Mouse (Mus musculus) midbrain, embryonic 14.5 days (tissue): Measurements from ENCODE around the gene Stx16. TPM values are rescaled to one million over a fixed set of nuclear protein-coding genes. Genes with fewer than 3 reads are reported as not detected.

Source experiments
- ATAC-seq: fragments of 200-750 bp; cut with Nextera tagmentation; 2 replicates; pipeline ENCODE4 v1.8.0; 2017; ENCODE audit warnings: moderate number of reproducible peaks, moderate library complexity; ENCODE audit not compliant: low FRiP score, low TSS enrichment
- DNase-seq: peaks from one replicate; pipeline ENCODE4 v3.0.0-alpha.2; 2015
- H3K27ac ChIP-seq: fragments of 300-500 bp; sonication (generic); replicated peaks from 2 replicates; pipeline ENCODE4 v1.5.1; 2014; ENCODE audit warnings: mild to moderate bottlenecking, low read depth, low read length, moderate library complexity
- H3K27me3 ChIP-seq: fragments of 300-500 bp; sonication (generic); 2 replicates; pipeline ENCODE4 v1.6.1; 2014; ENCODE audit warnings: low read length, control low read depth, mixed read lengths; ENCODE audit not compliant: control insufficient read depth, insufficient read depth
- H3K36me3 ChIP-seq: fragments of 300-500 bp; sonication (generic); 2 replicates; pipeline ENCODE4 v1.6.1; 2014; ENCODE audit warnings: low read length, control low read depth; ENCODE audit not compliant: control insufficient read depth, insufficient read depth
- H3K4me1 ChIP-seq: fragments of 300-500 bp; sonication (generic); 2 replicates; pipeline ENCODE4 v1.6.1; 2014; ENCODE audit warnings: mild to moderate bottlenecking, antibody characterized with exemption, low read length, control low read depth; ENCODE audit not compliant: control insufficient read depth, insufficient read depth
- H3K4me2 ChIP-seq: fragments of 300-500 bp; sonication (generic); 2 replicates; pipeline ENCODE4 v1.6.1; 2014; ENCODE audit warnings: mild to moderate bottlenecking, low read length, moderate library complexity
- H3K4me3 ChIP-seq: fragments of 300-500 bp; sonication (generic); replicated peaks from 2 replicates; pipeline ENCODE4 v1.5.1; 2014; ENCODE audit warnings: low read depth, low read length
- H3K9ac ChIP-seq: fragments of 300-500 bp; sonication (generic); replicated peaks from 2 replicates; pipeline ENCODE4 v1.6.1; 2014; ENCODE audit warnings: mild to moderate bottlenecking, low read length, moderate library complexity
- H3K9me3 ChIP-seq: fragments of 300-500 bp; sonication (generic); 2 replicates; pipeline ENCODE4 v1.6.1; 2016; ENCODE audit warnings: low read length, control low read depth, mixed read lengths; ENCODE audit not compliant: control insufficient read depth
- WGBS: fragments of 180-500 bp; shearing (Covaris S2); extraction: QIAGEN DNeasy Blood & Tissue Kit; methylation state at CpG from one replicate; pipeline ENCODE4 v1.1.7; 2014; 5-methylcytosine and 5-hydroxymethylcytosine counted together
- polyA plus RNA-seq: library from polyadenylated mRNA; unstranded; fragments of >200 nt; fragmentation: Nextera tagmentation; extraction: Ambion mirVana; gene quantifications from 2 replicates; pipeline ENCODE4 v1.2.1, GENCODE M21; 2014

Gene Stx16
- polyA plus RNA-seq, 1 experiment from 2014 or later = 11.1 TPM

GRCm38 (mm10) chr2:174071406-174071805 lies 4.7 kb upstream of the Stx16 start:
- 93% methylated on average over 5 of the region's 5 CpGs for WGBS
- no peak overlapping the region for H3K27ac ChIP-seq
- no peak overlapping the region for H3K9ac ChIP-seq
- ATAC-seq = no peak
- H3K4me2 ChIP-seq = no peak overlapping the region
- peaks cover 12% of the 10 kb centered on the region for H3K4me1 ChIP-seq
- H3K9me3 ChIP-seq = no peaks in the 10 kb centered on the region
- DNase-seq = no peak
- no peak overlapping the region for H3K4me3 ChIP-seq
- no peaks in the 10 kb centered on the region for H3K36me3 ChIP-seq
- no peaks in the 10 kb centered on the region for H3K27me3 ChIP-seq

DNA sequence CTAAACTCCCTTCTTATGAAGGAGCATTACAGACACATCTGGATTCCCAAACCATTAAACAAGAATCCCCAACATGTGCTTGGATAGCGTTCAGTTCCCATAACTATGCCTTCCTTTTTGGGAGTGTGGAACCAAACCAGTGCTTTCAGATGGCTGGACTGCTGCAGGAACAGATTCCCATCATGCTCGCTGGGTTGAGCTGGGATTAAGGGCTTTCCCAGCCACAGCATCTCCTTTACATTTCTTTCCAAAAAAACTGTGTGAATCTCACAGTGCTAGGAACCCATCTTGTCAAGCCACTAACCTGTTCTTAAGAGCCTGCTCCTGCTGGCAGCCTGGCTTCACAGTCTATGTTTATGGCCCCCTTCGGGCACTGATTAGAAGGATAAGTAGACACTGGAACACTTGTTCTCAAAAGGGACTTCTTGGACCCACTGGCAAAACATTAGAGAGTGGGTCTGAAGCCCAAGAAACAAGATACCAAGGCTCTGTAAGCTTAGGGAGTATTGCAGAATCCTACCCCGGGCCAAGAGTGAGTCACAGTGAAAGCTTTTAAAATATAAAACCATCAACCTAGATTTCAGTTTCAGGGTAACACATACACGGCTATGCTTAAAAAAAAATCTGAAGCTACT lies 2.8 kb upstream of the Stx16 start:
- Histone ChIP-seq H3K4me3 (no peak overlapping the region), H3K27me3 (no peaks in the 10 kb centered on the region), H3K27ac (no peak overlapping the region), H3K36me3 (no peaks in the 10 kb centered on the region), H3K9ac (no peak overlapping the region), H3K4me2 (no peak overlapping the region), H3K4me1 (peaks cover 23% of the 10 kb centered on the region), H3K9me3 (no peaks in the 10 kb centered on the region)
- 81% methylated on average over 5 of the region's 5 CpGs for WGBS
- no peak for ATAC-seq
- DNase-seq = no peak

GRCm38 (mm10) chr2:174074621-174075020 lies 1.5 kb upstream of the Stx16 start:
- Histone ChIP-seq H3K36me3 (no peaks in the 10 kb centered on the region), H3K4me2 (peak overlapping the region; percentile 76), H3K9me3 (no peaks in the 10 kb centered on the region), H3K27me3 (no peaks in the 10 kb centered on the region), H3K27ac (peak overlapping the region; percentile 87), H3K4me3 (peak overlapping the region; percentile 66), H3K9ac (peak overlapping the region; percentile 61), H3K4me1 (peaks cover 25% of the 10 kb centered on the region)
- WGBS = 0% methylated on average over 11 of the region's 13 CpGs
- DNase-seq (peak; percentile 71), ATAC-seq (peak; percentile 51)

DNA sequence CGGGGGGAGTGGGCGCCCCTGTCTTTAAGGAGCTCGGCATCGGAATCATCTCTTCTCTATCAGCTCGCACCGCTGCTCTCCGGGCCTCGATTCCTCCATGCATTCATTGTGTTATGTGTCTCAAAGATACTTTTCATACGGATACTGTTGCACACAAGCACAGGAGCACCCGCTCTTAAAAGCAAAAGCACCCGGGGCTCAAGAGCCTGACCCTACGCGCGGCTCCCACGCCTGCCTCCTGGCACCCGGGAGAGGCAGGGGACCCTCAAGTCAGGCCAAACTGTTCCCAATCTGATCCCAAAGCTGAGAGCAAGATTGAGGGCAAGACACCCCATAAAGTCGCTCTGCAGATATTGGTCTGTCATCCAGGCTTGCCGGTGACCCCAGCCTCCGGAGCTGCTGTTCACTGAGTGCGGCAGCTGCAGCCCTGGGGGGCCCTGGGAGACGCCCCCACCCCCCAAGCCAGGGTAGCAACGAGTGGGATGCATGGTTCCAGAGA lies 987 bp upstream of the Stx16 start:
- Histone ChIP-seq H3K4me3 (peak overlapping the region; percentile 66), H3K9me3 (no peaks in the 10 kb centered on the region), H3K4me2 (peak overlapping the region; percentile 76), H3K27ac (peak overlapping the region; percentile 87), H3K9ac (peak overlapping the region; percentile 61), H3K36me3 (no peaks in the 10 kb centered on the region), H3K4me1 (peaks cover 25% of the 10 kb centered on the region), H3K27me3 (no peaks in the 10 kb centered on the region)
- 2% methylated on average over 22 of the region's 22 CpGs for WGBS
- ATAC-seq = no peak; the same call in 1 of the 2 replicates
- no peak for DNase-seq

GRCm38 (mm10) chr2:174076433-174076824 lies 321 bp downstream of the Stx16 start:
- peak overlapping the region; percentile 76 for H3K4me2 ChIP-seq
- H3K27ac ChIP-seq = peak overlapping the region; percentile 87
- peak overlapping the region; percentile 66 for H3K4me3 ChIP-seq
- H3K9ac ChIP-seq = peak overlapping the region; percentile 76
- no peaks in the 10 kb centered on the region for H3K36me3 ChIP-seq
- no peaks in the 10 kb centered on the region for H3K27me3 ChIP-seq
- ATAC-seq (peak; percentile 52), DNase-seq (no peak)
- H3K4me1 ChIP-seq = peaks cover 34% of the 10 kb centered on the region
- no peaks in the 10 kb centered on the region for H3K9me3 ChIP-seq
- under 1% methylated on average over 22 of the region's 22 CpGs for WGBS

DNA sequence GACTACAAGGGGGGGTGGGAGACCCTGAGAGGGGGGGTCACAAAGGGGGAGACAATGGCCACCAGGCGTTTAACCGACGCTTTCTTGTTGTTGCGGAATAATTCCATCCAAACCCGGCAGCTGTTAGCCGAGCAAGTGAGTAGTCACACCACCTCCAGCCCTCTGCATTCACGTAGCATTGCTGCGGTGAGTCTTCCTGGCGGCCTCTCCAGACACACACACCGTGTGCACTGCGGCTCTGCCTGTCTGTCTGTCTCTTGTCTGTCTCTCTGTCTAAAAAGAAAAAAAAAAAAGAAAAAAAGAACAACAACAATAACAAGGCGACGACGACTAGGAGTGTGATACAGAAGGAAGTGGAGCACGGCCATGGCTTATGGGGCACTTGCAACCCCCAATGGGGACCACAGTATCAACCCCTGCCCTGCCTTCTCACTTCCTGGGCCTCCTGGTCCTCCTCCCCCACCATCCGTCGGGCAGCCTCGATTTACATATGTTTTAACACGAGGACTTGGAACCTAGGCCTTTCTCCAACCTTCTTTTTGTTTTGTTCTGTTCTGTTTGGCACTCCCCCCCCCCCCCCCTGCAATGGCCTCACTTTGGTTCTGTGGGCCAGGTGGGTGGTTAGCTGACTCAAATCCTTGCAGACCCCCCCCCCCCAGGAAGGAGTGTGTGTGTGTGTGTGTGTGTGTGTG lies 1.0 kb downstream of the Stx16 start:
- H3K4me3 ChIP-seq = peak overlapping the region; percentile 66
- DNase-seq (peak; percentile 45), ATAC-seq (no peak; the same call in 1 of the 2 replicates)
- H3K9me3 ChIP-seq = no peaks in the 10 kb centered on the region
- under 1% methylated on average over 19 of the region's 19 CpGs for WGBS
- peak overlapping the region; percentile 76 for H3K4me2 ChIP-seq
- peaks cover 34% of the 10 kb centered on the region for H3K4me1 ChIP-seq
- H3K27ac ChIP-seq = peak overlapping the region; percentile 87
- peak overlapping the region; percentile 76 for H3K9ac ChIP-seq
- no peaks in the 10 kb centered on the region for H3K36me3 ChIP-seq
- H3K27me3 ChIP-seq = no peaks in the 10 kb centered on the region

DNA sequence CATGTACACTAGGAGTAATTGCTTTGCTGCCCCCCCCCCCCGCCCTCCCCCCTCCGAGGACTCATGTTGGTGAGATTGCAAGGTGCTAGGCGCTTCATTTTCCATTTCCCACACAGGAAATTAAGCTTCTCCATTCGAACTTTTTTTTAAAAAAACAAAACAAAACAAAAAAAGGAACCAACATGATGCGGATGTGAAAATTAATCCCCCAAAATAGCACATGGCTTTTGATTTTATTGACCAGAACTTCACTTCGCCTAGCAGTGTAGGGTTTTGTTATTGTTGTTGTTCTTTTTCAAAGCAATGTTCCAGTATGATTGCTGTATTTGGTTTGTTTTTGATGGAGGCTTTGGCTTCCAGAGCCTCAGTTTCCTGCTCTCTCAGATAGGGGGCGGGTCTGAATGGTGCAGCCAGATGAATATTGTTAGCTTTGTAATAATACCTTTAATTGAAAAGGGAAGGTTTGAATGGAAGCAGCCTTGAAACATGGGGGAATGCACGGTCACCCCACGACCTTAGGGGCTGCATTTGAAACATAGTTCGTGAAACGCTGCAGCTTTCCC lies 1.7 kb downstream of the Stx16 start:
- no peaks in the 10 kb centered on the region for H3K27me3 ChIP-seq
- DNase-seq = peak; percentile 17

DNA sequence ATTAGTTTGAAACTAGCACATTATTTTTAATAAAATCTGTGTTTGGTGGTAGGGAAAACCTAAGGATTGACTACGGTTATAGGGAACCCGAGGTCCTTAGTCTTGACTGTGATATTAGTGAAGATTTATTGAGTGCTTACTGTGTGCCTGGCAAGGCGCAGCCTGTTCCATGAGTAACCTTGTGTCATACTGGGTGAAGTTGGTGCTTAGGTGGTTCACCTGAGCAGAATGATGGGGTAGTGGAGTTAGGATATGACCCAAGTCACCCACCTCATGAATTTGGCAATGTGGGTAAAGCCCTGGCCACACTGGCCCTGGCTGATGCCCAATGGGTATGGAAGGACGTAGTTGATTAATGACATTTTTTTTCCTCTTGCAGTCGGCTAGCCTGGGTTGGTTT lies 5.7 kb downstream of the Stx16 start:
- 90% methylated on average over 5 of the region's 5 CpGs for WGBS
- Histone ChIP-seq H3K4me1 (peaks cover 31% of the 10 kb centered on the region), H3K27me3 (no peaks in the 10 kb centered on the region)

More for the DNA sequence above, 1.7 kb downstream of the Stx16 start:
- Histone ChIP-seq H3K4me3 (peak overlapping the region; percentile 66), H3K36me3 (no peaks in the 10 kb centered on the region), H3K9ac (peak overlapping the region; percentile 76; the same call in 1 of the 2 replicates), H3K9me3 (no peaks in the 10 kb centered on the region), H3K4me2 (peak overlapping the region; percentile 76), H3K4me1 (peaks cover 38% of the 10 kb centered on the region), H3K27ac (peak overlapping the region; percentile 1; the same call in 1 of the 2 replicates)
- no peak for ATAC-seq
- WGBS = 9% methylated on average over 11 of the region's 11 CpGs

More for the DNA sequence above, 5.7 kb downstream of the Stx16 start:
- no peak for ATAC-seq
- H3K27ac ChIP-seq = no peak overlapping the region
- H3K4me3 ChIP-seq = no peak overlapping the region
- DNase-seq = no peak
- no peak overlapping the region for H3K9ac ChIP-seq
- no peaks in the 10 kb centered on the region for H3K9me3 ChIP-seq
- no peaks in the 10 kb centered on the region for H3K36me3 ChIP-seq
- no peak overlapping the region for H3K4me2 ChIP-seq
